Mouse (Mus musculus): ENCODE measurements around the gene Gucy1b2.

Gene Gucy1b2

GRCm38 (mm10) chr14:62456239-62456747 is at the start of gene Gucy1b2:
Gene Gucy1b2, minus strand, starts transcription at chr14:62456289.
- DNase-seq: no peak

- no peak for DNase-seq
Measured at GRCm38 (mm10) chr14:62497391-62497790, 41.3 kb upstream of the Gucy1b2 start.

GRCm38 (mm10) chr14:62496501-62496900 is 40.4 kb upstream of the Gucy1b2 start:
- no peak for DNase-seq

GRCm38 (mm10) chr14:62493456-62493855 is 37.4 kb upstream of the Gucy1b2 start:
- DNase-seq: no peak

- DNase-seq: peak; percentile 3 to 7
Measured at GRCm38 (mm10) chr14:62492196-62492850, 36.2 kb upstream of the Gucy1b2 start.

- no peak for DNase-seq
Measured at GRCm38 (mm10) chr14:62488270-62488669, 32.2 kb upstream of the Gucy1b2 start.

- DNase-seq: no peak
Measured at GRCm38 (mm10) chr14:62481381-62481780, 25.3 kb upstream of the Gucy1b2 start.

GRCm38 (mm10) chr14:62479395-62479794 is 23.3 kb upstream of the Gucy1b2 start:
- DNase-seq: no peak

- no peak for DNase-seq
Measured at GRCm38 (mm10) chr14:62474481-62474880, 18.4 kb upstream of the Gucy1b2 start.

GRCm38 (mm10) chr14:62472061-62472460 is 16.0 kb upstream of the Gucy1b2 start:
- DNase-seq: no peak

GRCm38 (mm10) chr14:62468753-62469125 is 12.7 kb upstream of the Gucy1b2 start:
- DNase-seq: no peak

- no peak for DNase-seq
Measured at GRCm38 (mm10) chr14:62468119-62468752, 12.1 kb upstream of the Gucy1b2 start.

GRCm38 (mm10) chr14:62464966-62465365 is 8.9 kb upstream of the Gucy1b2 start:
- no peak for DNase-seq

GRCm38 (mm10) chr14:62459541-62459940 is 3.5 kb upstream of the Gucy1b2 start:
- no peak for DNase-seq

GRCm38 (mm10) chr14:62457420-62458181 is 1.5 kb upstream of the Gucy1b2 start:
- peak; percentile 63 to 65 for DNase-seq

- DNase-seq: no peak
Measured at GRCm38 (mm10) chr14:62455570-62455879, 564 bp downstream of the Gucy1b2 start.

- no peak for DNase-seq
Measured at GRCm38 (mm10) chr14:62454760-62455569, 1.1 kb downstream of the Gucy1b2 start.

GRCm38 (mm10) chr14:62454136-62454535 is 2.0 kb downstream of the Gucy1b2 start:
- no peak for DNase-seq

GRCm38 (mm10) chr14:62453276-62453675 is 2.8 kb downstream of the Gucy1b2 start:
- DNase-seq: no peak

GRCm38 (mm10) chr14:62450706-62451105 is 5.4 kb downstream of the Gucy1b2 start:
- no peak for DNase-seq

- DNase-seq: no peak
Measured at GRCm38 (mm10) chr14:62447214-62447548, 8.9 kb downstream of the Gucy1b2 start.

GRCm38 (mm10) chr14:62446385-62447213 is 9.5 kb downstream of the Gucy1b2 start:
- DNase-seq: no peak
